Mouse (Mus musculus) G1E (cell line): ENCODE measurements at regions not wholly inside any gene's neighbourhood (a gene's known extent, or its start where the extent isn't known, plus 50 kb on each side); places are given as distances from the start of the nearest gene placed in this dataset.
"Not testable (repeated sequence)": the region's sequence is repeated elsewhere in the genome, so short reads cannot be mapped to it uniquely, and the experiment has no call there.

ENCODE experiments used
- CTCF ChIP-seq: IDR thresholded peaks from 2 replicates; pipeline ENCODE4 v1.5.1; 2012; ENCODE audit warnings: low read depth, low read length, inconsistent platforms, mixed read lengths
- TAL1 ChIP-seq: conservative IDR thresholded peaks from 2 replicates; pipeline ENCODE4 v1.6.1; 2012; ENCODE audit warnings: low read depth, low read length, inconsistent platforms, mixed read lengths

DNA sequence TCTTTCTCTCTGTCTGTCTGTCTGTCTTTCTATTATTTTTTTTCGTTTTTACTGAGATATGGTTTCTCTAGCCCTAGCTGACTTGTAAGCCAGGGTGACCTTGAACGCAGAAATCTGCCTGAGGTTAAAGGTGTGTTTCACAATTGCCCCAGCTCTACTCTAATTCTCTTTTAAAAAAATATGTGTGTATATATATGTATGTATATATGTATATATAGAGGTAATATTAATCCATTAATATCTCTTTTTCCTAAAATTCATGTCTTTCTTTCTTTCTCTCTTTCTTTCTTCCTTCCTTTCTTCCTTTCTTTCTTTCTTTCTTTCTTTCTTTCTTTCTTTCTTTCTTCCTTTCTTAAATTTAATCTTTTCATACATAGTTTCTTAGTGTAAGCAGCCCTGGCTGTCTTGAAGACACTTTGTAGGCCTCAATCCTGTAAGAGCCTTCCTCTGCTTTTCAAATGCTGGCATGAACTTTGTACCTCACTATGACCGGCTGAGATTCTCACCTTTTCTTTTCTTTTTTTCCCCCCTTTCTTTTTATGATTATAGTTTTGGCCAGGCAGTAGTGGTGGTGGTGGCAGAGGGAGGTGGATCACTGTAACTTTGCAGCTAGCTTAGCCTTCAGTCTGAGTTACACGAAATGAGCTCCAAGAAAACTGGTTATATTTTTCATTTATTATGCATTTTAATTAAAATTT lies 240.8 kb upstream of the Olfr161 start:
- not testable (repeated sequence) for TF ChIP-seq CTCF, TAL1
